Mouse (Mus musculus) regulatory T cell (primary cell): ENCODE measurements at regions not wholly inside any gene's neighbourhood (a gene's known extent, or its start where the extent isn't known, plus 50 kb on each side); places are given as distances from the start of the nearest gene placed in this dataset.
"Not testable (repeated sequence)": the region's sequence is repeated elsewhere in the genome, so short reads cannot be mapped to it uniquely, and the experiment has no call there.

Experiments
- in situ Hi-C: fragments of 300-600 bp; cut with MboI, MseI; formaldehyde crosslinking; loops from one replicate; pipeline ENCODE4 v1.15.1; 2025; ENCODE audit warnings: high pct_unique_total_duplicates

GRCm38 (mm10) chr13:61805300-61805699 lies 235.4 kb upstream of the Cts3 start:
- in situ Hi-C loops, result loop anchor here (5.0 kb wide), 1 partner anchor 212 kb away; no protein-coding TSS in a partner anchor

GRCm38 (mm10) chr13:61804168-61804874 lies 234.4 kb upstream of the Cts3 start:
- in situ Hi-C loops, result not testable (repeated sequence)

GRCm38 (mm10) chr13:61803763-61804162 lies 233.8 kb upstream of the Cts3 start:
- in situ Hi-C loops, result not testable (repeated sequence)

GRCm38 (mm10) chr13:61763457-61763856 lies 193.5 kb upstream of the Cts3 start:
- in situ Hi-C loops, result not testable (repeated sequence)
